Comparison of ENCODE assay signal across 19 mouse cellular contexts in genomic region chr7:44776849-44777498, GRCm38 (mm10). TPM values are rescaled to one million over a fixed set of nuclear protein-coding genes. Genes with fewer than 3 reads are reported as not detected.
DNase-seq lines count a peak whose midpoint lies in the region; ATAC-seq lines count a peak whose summit lies in the region.
"Had no signal": no experiment of that assay in that cellular context is flagged by ENCODE, and none has a peak within 500 bp of the region (broad histone marks: within the 10 kb centered on the region; RNA-seq: fewer than 3 reads in every experiment).

No protein-coding gene starts in this region.

- peaks cover 9% of the 10 kb centered on the region; the same call in 1 of the 2 replicates for H3K36me3 ChIP-seq in heart, embryonic 11.5 days (ENCODE audit: control insufficient read depth, insufficient read depth, low read length)
- peaks cover 41% of the 10 kb centered on the region for H3K36me3 ChIP-seq in neural tube, embryonic 15.5 days

- no peak overlapping the region for H3K4me3 ChIP-seq in heart, embryonic 11.5 days (ENCODE audit: low read depth, low read length)
- no peak overlapping the region for H3K4me3 ChIP-seq in neural tube, embryonic 15.5 days (replicated peaks)
- H3K4me3 ChIP-seq: embryonic facial prominence, embryonic 12.5 days; forebrain, embryonic 13.5 days; hindbrain, embryonic 10.5 days; kidney, embryonic 15.5 days; limb, embryonic 10.5 days had no signal

- 83% methylated on average over 9 of the region's 9 CpGs for WGBS in heart, embryonic 11.5 days (ENCODE audit: insufficient replicate concordance)
- WGBS in neural tube, embryonic 15.5 days: 97% methylated on average over 9 of the region's 9 CpGs

- DNase-seq in heart, adult 11 months: peak; percentile 72
- DNase-seq in testis, postnatal 10 days (ENCODE audit: low spot score): peak; percentile 37
- DNase-seq in testis, postnatal 14 days (ENCODE audit: low spot score): no peak
- peak; percentile 2 for DNase-seq in gonadal fat pad, adult 2 months (ENCODE audit: low read depth)
- no peak for DNase-seq in adrenal gland, postnatal 10 days
- DNase-seq in adrenal gland, adult 2 months: no peak
- DNase-seq: adrenal gland, postnatal 14 days; cerebellum, postnatal 36 days; lung, embryonic 14.5 days; retina, postnatal 1 day; thymus, postnatal 4 days had no signal

- no peaks in the 10 kb centered on the region for H3K4me1 ChIP-seq in heart, embryonic 11.5 days (ENCODE audit: control insufficient read depth, insufficient read depth, low read length)
- no peaks in the 10 kb centered on the region for H3K4me1 ChIP-seq in neural tube, embryonic 15.5 days
- H3K4me1 ChIP-seq: embryonic facial prominence, embryonic 12.5 days; forebrain, embryonic 13.5 days; hindbrain, embryonic 10.5 days; kidney, embryonic 15.5 days; limb, embryonic 10.5 days had no signal

- no peaks in the 10 kb centered on the region for H3K9me3 ChIP-seq in heart, embryonic 11.5 days (replicated peaks; ENCODE audit: control insufficient read depth, low read length)
- H3K9me3 ChIP-seq in neural tube, embryonic 15.5 days (replicated peaks): no peaks in the 10 kb centered on the region
- H3K9me3 ChIP-seq: embryonic facial prominence, embryonic 12.5 days; forebrain, embryonic 13.5 days; hindbrain, embryonic 10.5 days; kidney, embryonic 15.5 days; limb, embryonic 10.5 days had no signal

- no peak overlapping the region for H3K27ac ChIP-seq in heart, embryonic 11.5 days (ENCODE audit: low read depth, low read length)
- H3K27ac ChIP-seq in neural tube, embryonic 15.5 days (replicated peaks): no peak overlapping the region
- H3K27ac ChIP-seq: embryonic facial prominence, embryonic 12.5 days; forebrain, embryonic 13.5 days; hindbrain, embryonic 10.5 days; kidney, embryonic 15.5 days; limb, embryonic 10.5 days; stomach, postnatal 0 days had no signal

- no peak overlapping the region for H3K4me2 ChIP-seq in heart, embryonic 11.5 days
- no peak overlapping the region for H3K4me2 ChIP-seq in neural tube, embryonic 15.5 days
- H3K4me2 ChIP-seq: embryonic facial prominence, embryonic 12.5 days; forebrain, embryonic 13.5 days; kidney, embryonic 15.5 days; lung, embryonic 14.5 days had no signal

- no peak for ATAC-seq in heart, embryonic 11.5 days (replicated peaks; ENCODE audit: insufficient number of reproducible peaks, low FRiP score, low TSS enrichment)
- no peak for ATAC-seq in neural tube, embryonic 15.5 days (ENCODE audit: low FRiP score)
- ATAC-seq: forebrain, embryonic 13.5 days had no signal

- H3K9ac ChIP-seq in heart, embryonic 11.5 days (ENCODE audit: low read depth, low read length): no peak overlapping the region
- H3K9ac ChIP-seq in neural tube, embryonic 15.5 days (replicated peaks): no peak overlapping the region
- H3K9ac ChIP-seq: embryonic facial prominence, embryonic 12.5 days; forebrain, embryonic 13.5 days; kidney, embryonic 15.5 days; lung, embryonic 14.5 days had no signal

- no peaks in the 10 kb centered on the region for H3K27me3 ChIP-seq in heart, embryonic 11.5 days (ENCODE audit: control insufficient read depth, insufficient read depth, low read length)
- no peaks in the 10 kb centered on the region for H3K27me3 ChIP-seq in neural tube, embryonic 15.5 days (replicated peaks)
- H3K27me3 ChIP-seq: embryonic facial prominence, embryonic 12.5 days; forebrain, embryonic 13.5 days; kidney, embryonic 15.5 days had no signal

RNA-seq across cellular contexts. Expression of gene Zfp473, which starts 26.1 kb away (rescaled TPM):
- polyA plus RNA-seq in heart, embryonic 11.5 days (2014; fragmentation: Nextera tagmentation; extraction: Ambion mirVana): 0.58 and 1.2 TPM in 2 replicates
- polyA plus RNA-seq in gonadal fat pad, adult 2 months (2012; rRNA removed): 0.12 and 0.14 TPM in 2 replicates
- total RNA-seq in adrenal gland, postnatal 10 days (2021): under 1 TPM; 0.33 to 0.45 TPM
- polyA plus RNA-seq in neural tube, embryonic 15.5 days (2015; fragmentation: Nextera tagmentation; extraction: Ambion mirVana): 1.1 and 1.4 TPM in 2 replicates
- under 1 TPM; 0.41 to 0.43 TPM for total RNA-seq in adrenal gland, adult 2 months (2021)
- polyA plus RNA-seq in adrenal gland, adult 2 months (2012; rRNA removed): 0.01 and 0.07 TPM in 2 replicates

RNA-seq across cellular contexts. Expression of gene Vrk3, which starts 28.8 kb away (rescaled TPM):
- polyA plus RNA-seq in heart, embryonic 11.5 days (2014; fragmentation: Nextera tagmentation; extraction: Ambion mirVana): 30.6 and 34.1 TPM in 2 replicates
- polyA plus RNA-seq in gonadal fat pad, adult 2 months (2012; rRNA removed): 40.0 and 40.6 TPM in 2 replicates
- total RNA-seq in adrenal gland, postnatal 10 days (2021): 10 to 100 TPM; 34.3 to 40.2 TPM
- 28.9 and 29.7 TPM in 2 replicates for polyA plus RNA-seq in neural tube, embryonic 15.5 days (2015; fragmentation: Nextera tagmentation; extraction: Ambion mirVana)
- 10 to 100 TPM; 49.2 to 61.1 TPM for total RNA-seq in adrenal gland, adult 2 months (2021)
- 44.1 and 48.4 TPM in 2 replicates for polyA plus RNA-seq in adrenal gland, adult 2 months (2012; rRNA removed)

RNA-seq across cellular contexts. Expression of gene Nup62, which starts 38.9 kb away (rescaled TPM):
- polyA plus RNA-seq in heart, embryonic 11.5 days (2014; fragmentation: Nextera tagmentation; extraction: Ambion mirVana): 49.0 and 57.5 TPM in 2 replicates
- 36.7 and 40.5 TPM in 2 replicates for polyA plus RNA-seq in gonadal fat pad, adult 2 months (2012; rRNA removed)
- total RNA-seq in adrenal gland, postnatal 10 days (2021): 10 to 100 TPM; 44.3 to 47.1 TPM
- polyA plus RNA-seq in neural tube, embryonic 15.5 days (2015; fragmentation: Nextera tagmentation; extraction: Ambion mirVana): 40.7 and 58.0 TPM in 2 replicates
- 10 to 100 TPM; 33.2 to 54.7 TPM for total RNA-seq in adrenal gland, adult 2 months (2021)
- 83.6 and 92.2 TPM in 2 replicates for polyA plus RNA-seq in adrenal gland, adult 2 months (2012; rRNA removed)

RNA-seq across cellular contexts. Expression of gene Il4i1, which starts 39.2 kb away (rescaled TPM):
- 0.14 and 1.2 TPM in 2 replicates for polyA plus RNA-seq in heart, embryonic 11.5 days (2014; fragmentation: Nextera tagmentation; extraction: Ambion mirVana)
- 2.1 and 2.7 TPM in 2 replicates for polyA plus RNA-seq in gonadal fat pad, adult 2 months (2012; rRNA removed)
- 1 to 10 TPM; 5.2 TPM for total RNA-seq in adrenal gland, postnatal 10 days (2021)
- polyA plus RNA-seq in neural tube, embryonic 15.5 days (2015; fragmentation: Nextera tagmentation; extraction: Ambion mirVana): 0.78 and 4.7 TPM in 2 replicates
- 1 to 10 TPM; 1.6 to 1.8 TPM for total RNA-seq in adrenal gland, adult 2 months (2021)
- 2.6 and 3.0 TPM in 2 replicates for polyA plus RNA-seq in adrenal gland, adult 2 months (2012; rRNA removed)

RNA-seq across cellular contexts. Expression of gene Atf5, which starts 39.5 kb away (rescaled TPM):
- polyA plus RNA-seq in heart, embryonic 11.5 days (2014; fragmentation: Nextera tagmentation; extraction: Ambion mirVana): 1.6 and 1.9 TPM in 2 replicates
- polyA plus RNA-seq in gonadal fat pad, adult 2 months (2012; rRNA removed): 139 and 143 TPM in 2 replicates
- 100 to 1,000 TPM; 144 to 202 TPM for total RNA-seq in adrenal gland, postnatal 10 days (2021)
- polyA plus RNA-seq in neural tube, embryonic 15.5 days (2015; fragmentation: Nextera tagmentation; extraction: Ambion mirVana): 3.6 and 4.1 TPM in 2 replicates
- total RNA-seq in adrenal gland, adult 2 months (2021): 100 to 1,000 TPM; 136 to 166 TPM
- 494 and 666 TPM in 2 replicates for polyA plus RNA-seq in adrenal gland, adult 2 months (2012; rRNA removed)

Comparison
In these comparisons a context has a peak if more than half of its experiments do, and no peak if none do; other contexts are left out.
1. DNase-seq: peak in heart, adult 11 months (single experiment), testis, postnatal 10 days (single experiment) and gonadal fat pad, adult 2 months (single experiment); none in testis, postnatal 14 days (single experiment), adrenal gland, postnatal 10 days (single experiment) and adrenal gland, adult 2 months (single experiment).